Mouse (Mus musculus): ENCODE results near the gene Rnf207. TPM values are rescaled to one million over a fixed set of nuclear protein-coding genes. Genes with fewer than 3 reads are reported as not detected.
A peak's percentile ranks its signal among the peaks of the same experiment; 100 is the strongest.

The Rnf207 gene
- polyA plus RNA-seq, 1 experiment from 2014 or later: 0.23 TPM

DNA sequence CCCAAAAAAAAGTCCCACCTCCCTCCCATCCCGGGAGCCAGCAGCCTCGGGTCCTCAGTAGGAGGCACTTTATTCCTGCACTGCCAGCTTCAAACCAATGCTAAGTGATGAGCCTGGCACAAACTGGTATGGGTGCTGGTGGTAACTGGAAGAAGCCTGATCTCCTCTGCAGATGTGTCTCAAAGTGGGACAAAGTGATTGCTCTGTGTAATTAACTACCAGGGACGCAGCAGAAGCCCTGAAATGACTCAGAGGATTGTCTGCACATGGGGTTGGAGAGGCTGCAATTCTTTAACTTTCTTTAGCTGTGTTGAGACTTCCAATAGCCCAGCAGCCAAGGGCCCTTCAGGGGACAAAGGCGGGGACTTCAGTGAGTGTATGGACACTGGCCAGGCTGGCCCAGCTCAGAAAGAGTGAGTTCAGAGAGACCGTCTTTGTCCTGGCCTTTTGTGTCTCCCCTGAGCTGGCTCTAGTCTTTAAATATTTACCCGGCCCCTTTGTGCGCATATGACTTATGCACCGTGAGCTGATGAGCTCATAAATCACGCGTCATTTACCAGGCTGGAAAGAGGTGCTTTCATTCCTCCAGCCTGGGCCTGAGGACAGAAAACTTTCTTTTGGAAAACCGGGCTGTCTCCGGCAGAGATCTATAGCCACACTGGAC, 26.6 kb downstream of the Rnf207 start:
- H3K9me3 ChIP-seq (replicated peaks): no peaks in the 10 kb centered on the region
- H3K9ac ChIP-seq: no peak overlapping the region
- ATAC-seq (ENCODE audit: insufficient number of reproducible peaks, low FRiP score, low TSS enrichment, low read depth): no peak
- no peak overlapping the region for H3K4me2 ChIP-seq (replicated peaks)
- H3K4me1 ChIP-seq: peaks cover 23% of the 10 kb centered on the region
- H3K4me3 ChIP-seq (replicated peaks): no peak overlapping the region
- peaks cover 78% of the 10 kb centered on the region for H3K27me3 ChIP-seq
- H3K27ac ChIP-seq (replicated peaks): no peak overlapping the region
- 27% methylated on average over 12 of the region's 12 CpGs for WGBS
- no peaks in the 10 kb centered on the region for H3K36me3 ChIP-seq

DNA sequence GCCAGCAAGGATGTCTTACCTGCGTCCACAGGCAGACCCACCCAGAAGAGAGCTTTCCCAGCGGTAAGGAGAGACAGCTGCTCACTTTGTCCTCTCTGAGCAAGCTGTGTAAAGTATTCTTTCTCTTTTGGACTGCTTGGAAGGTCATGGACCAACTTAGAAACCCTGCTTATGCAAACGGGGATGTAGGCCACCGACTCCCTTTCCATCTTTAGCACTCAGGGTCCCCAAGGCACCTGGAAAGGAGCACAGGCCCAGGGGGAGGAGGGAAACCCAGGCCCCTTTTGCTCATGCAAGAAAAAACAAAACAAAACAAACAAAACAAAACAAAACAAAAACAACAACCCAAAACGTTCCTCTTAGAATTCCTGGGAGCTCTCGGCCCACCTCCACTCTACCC, 27.2 kb downstream of the Rnf207 start, which contains the start of gene Hes3:
Gene Hes3 (minus strand): TSS at position 101 of the 400 bp plus-strand sequence.
- WGBS: 22% methylated on average over 6 of the region's 6 CpGs
- no peak within 1 kb of the TSS for H3K9ac ChIP-seq
- peak within 1 kb of the TSS; percentile 25 for H3K4me3 ChIP-seq (replicated peaks)
- no peak for ATAC-seq (ENCODE audit: insufficient number of reproducible peaks, low FRiP score, low TSS enrichment, low read depth)
- H3K36me3 ChIP-seq: no peaks in the 10 kb centered on the region
- peaks cover 25% of the 10 kb centered on the region for H3K4me1 ChIP-seq
- H3K9me3 ChIP-seq (replicated peaks): no peaks in the 10 kb centered on the region
- H3K27ac ChIP-seq (replicated peaks): no peak within 1 kb of the TSS
- H3K4me2 ChIP-seq (replicated peaks): peak within 1 kb of the TSS; percentile 44
- peaks cover 84% of the 10 kb centered on the region for H3K27me3 ChIP-seq

- Histone ChIP-seq H3K36me3 (no peaks in the 10 kb centered on the region), H3K27me3 (peaks cover 90% of the 10 kb centered on the region), H3K4me3 (replicated peaks) (peak overlapping the region; percentile 25; the same call in 1 of the 2 replicates), H3K9me3 (replicated peaks) (no peaks in the 10 kb centered on the region), H3K4me1 (peaks cover 28% of the 10 kb centered on the region), H3K4me2 (replicated peaks) (peak overlapping the region; percentile 44), H3K9ac (no peak overlapping the region), H3K27ac (replicated peaks) (no peak overlapping the region)
- no peak for ATAC-seq (ENCODE audit: insufficient number of reproducible peaks, low FRiP score, low TSS enrichment, low read depth)
- WGBS: 12% methylated on average over 11 of the region's 11 CpGs
These were observed 27.8 kb downstream of the Rnf207 start for GRCm38 (mm10) chr4:152290991-152291390.

DNA sequence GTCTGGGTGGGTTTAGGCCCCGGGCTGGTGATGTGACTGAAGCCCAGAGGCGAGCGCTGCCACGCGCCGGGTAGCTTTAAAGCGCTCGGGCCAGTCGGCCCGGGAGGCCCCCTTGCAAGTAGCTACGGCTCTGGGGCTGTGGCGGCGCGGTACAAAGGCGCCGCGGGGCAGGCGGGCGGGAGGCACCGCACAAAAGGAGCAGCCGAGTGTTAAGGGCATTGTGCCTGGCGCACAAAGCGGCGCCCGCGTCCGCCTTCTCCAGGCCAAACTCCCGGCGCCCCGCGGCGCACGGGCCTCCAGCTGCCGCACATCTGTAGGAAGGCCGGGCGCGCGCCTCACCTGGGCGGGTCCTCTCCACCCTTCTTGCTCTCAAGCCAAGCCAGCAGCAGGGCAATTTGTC, 28.4 kb downstream of the Rnf207 start:
- H3K4me3 ChIP-seq (replicated peaks): peak overlapping the region; percentile 25
- ATAC-seq (ENCODE audit: insufficient number of reproducible peaks, low FRiP score, low TSS enrichment, low read depth): no peak
- H3K4me1 ChIP-seq: peaks cover 24% of the 10 kb centered on the region
- H3K9me3 ChIP-seq (replicated peaks): no peaks in the 10 kb centered on the region
- no peak overlapping the region for H3K9ac ChIP-seq
- no peak overlapping the region for H3K27ac ChIP-seq (replicated peaks)
- no peaks in the 10 kb centered on the region for H3K36me3 ChIP-seq
- peak overlapping the region; percentile 44 for H3K4me2 ChIP-seq (replicated peaks)
- peaks cover 90% of the 10 kb centered on the region for H3K27me3 ChIP-seq
- WGBS: under 1% methylated on average over 38 of the region's 39 CpGs

DNA sequence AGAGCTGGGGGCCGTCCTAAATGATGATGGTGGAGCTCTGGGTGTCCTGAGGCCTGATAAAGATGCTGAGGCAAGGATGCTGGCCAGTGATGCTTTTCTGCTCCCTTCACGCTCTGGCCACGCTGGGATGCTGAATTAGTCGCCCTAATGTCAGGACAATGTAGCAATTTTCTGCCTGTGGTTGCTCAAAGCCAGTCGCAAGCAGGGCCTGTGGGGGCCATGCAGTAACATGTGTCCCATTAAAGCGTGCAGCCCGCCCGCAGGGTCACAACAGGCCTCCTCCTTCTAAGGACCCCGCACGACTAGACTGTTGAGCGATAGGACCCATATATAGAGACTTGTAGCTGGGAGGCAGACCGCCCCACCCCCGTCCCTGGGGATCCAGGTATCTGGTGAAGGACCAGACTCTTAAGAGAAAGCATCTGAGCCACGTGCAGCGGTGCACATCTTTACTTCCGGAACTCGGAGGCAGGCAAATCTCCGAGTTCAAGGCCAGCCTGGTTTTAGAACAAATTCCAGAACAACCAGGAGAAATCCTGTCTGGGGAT, 30.3 kb downstream of the Rnf207 start:
- no peak for ATAC-seq (ENCODE audit: insufficient number of reproducible peaks, low FRiP score, low TSS enrichment, low read depth)
- Histone ChIP-seq H3K4me1 (peaks cover 26% of the 10 kb centered on the region), H3K9ac (no peak overlapping the region)

DNA sequence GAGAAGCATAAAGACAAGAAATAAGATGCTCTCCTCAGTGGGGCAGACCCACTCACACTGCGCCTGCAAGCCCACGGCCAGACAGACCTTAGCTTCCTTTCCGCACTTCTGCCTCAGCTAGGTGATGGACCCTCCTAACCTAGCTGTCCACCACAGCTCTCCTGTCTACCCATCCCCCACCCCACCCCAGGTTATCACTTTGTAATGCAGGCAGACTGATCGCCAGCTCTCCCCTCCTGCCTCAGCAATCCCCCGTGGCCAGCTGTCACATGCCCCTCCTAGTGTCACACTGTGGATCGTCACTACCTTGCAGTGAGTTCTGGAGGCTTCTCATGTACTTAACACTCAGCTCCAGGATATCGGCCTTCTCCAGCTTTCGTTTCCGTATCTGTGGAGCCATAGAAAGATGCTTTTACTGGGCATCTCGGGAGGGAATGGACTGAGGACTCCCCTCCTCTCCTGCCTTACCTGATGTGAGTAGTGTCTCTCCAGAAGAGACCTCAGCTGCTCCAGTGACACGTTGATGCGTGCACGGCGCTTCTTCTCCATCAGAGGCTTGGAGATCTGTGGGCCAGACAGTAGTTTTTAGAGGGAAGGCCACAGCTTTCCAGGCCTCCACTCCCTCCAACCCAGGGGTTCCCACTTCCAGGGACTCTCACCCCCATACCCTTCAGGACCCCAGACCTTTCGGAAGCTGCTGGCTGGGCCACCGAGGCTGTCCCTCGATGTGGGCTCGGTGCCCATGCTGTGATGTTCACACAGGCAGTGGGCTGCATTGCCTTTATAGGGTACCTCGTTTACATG, 31.3 kb downstream of the Rnf207 start:
- peaks cover 91% of the 10 kb centered on the region for H3K27me3 ChIP-seq
- H3K4me2 ChIP-seq (replicated peaks): no peak overlapping the region
- no peak overlapping the region for H3K9ac ChIP-seq
- no peaks in the 10 kb centered on the region for H3K9me3 ChIP-seq (replicated peaks)
- ATAC-seq (ENCODE audit: insufficient number of reproducible peaks, low FRiP score, low TSS enrichment, low read depth): no peak
- no peak overlapping the region for H3K4me3 ChIP-seq (replicated peaks)
- H3K27ac ChIP-seq (replicated peaks): no peak overlapping the region
- H3K4me1 ChIP-seq: peaks cover 35% of the 10 kb centered on the region
- WGBS: 12% methylated on average over 19 of the region's 19 CpGs
- no peaks in the 10 kb centered on the region for H3K36me3 ChIP-seq

More for the DNA sequence above, 30.3 kb downstream of the Rnf207 start:
- H3K36me3 ChIP-seq: no peaks in the 10 kb centered on the region
- H3K4me2 ChIP-seq (replicated peaks): no peak overlapping the region
- no peaks in the 10 kb centered on the region for H3K9me3 ChIP-seq (replicated peaks)
- H3K27me3 ChIP-seq: peaks cover 92% of the 10 kb centered on the region
- 38% methylated on average over 18 of the region's 18 CpGs for WGBS
- H3K27ac ChIP-seq (replicated peaks): no peak overlapping the region
- no peak overlapping the region for H3K4me3 ChIP-seq (replicated peaks)

- H3K27ac ChIP-seq (replicated peaks): no peak overlapping the region
- no peak for ATAC-seq (ENCODE audit: insufficient number of reproducible peaks, low FRiP score, low TSS enrichment, low read depth)
These were observed 31.9 kb downstream of the Rnf207 start for GRCm38 (mm10) chr4:152286887-152287286.

DNA sequence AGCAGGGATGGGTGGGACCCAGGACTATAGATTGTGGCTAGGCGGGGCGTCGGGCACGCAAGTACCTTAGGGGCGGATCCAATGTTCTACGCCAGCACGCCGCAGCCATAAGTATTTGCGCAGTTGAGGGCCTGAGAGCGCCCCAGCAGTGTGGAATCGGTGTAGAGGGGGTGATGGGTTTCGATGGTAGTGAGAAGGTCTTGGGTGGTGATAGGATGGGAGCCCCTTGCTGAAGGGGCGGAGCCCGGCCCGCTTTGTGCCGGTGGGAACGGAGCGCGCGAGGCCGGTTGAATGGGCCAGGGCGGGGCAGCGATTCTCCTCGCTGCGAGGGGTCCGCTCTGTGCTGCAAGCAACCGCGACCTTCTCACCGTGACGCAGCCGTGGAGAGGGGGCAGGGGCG, 32.6 kb downstream of the Rnf207 start:
- Histone ChIP-seq H3K4me2 (replicated peaks) (peak overlapping the region; percentile 46), H3K9ac (no peak overlapping the region), H3K27ac (replicated peaks) (no peak overlapping the region), H3K4me1 (peaks cover 35% of the 10 kb centered on the region), H3K27me3 (peaks cover 91% of the 10 kb centered on the region), H3K9me3 (replicated peaks) (no peaks in the 10 kb centered on the region), H3K36me3 (peaks cover 4% of the 10 kb centered on the region; the same call in 1 of the 2 replicates), H3K4me3 (replicated peaks) (peak overlapping the region; percentile 25)
- 2% methylated on average over 32 of the region's 32 CpGs for WGBS
- no peak for ATAC-seq (ENCODE audit: insufficient number of reproducible peaks, low FRiP score, low TSS enrichment, low read depth)

More at GRCm38 (mm10) chr4:152286887-152287286, 31.9 kb downstream of the Rnf207 start:
- Histone ChIP-seq H3K4me3 (replicated peaks) (no peak overlapping the region), H3K4me1 (peaks cover 35% of the 10 kb centered on the region), H3K27me3 (peaks cover 91% of the 10 kb centered on the region), H3K4me2 (replicated peaks) (peak overlapping the region; percentile 46; the same call in 1 of the 2 replicates), H3K9ac (no peak overlapping the region), H3K9me3 (replicated peaks) (no peaks in the 10 kb centered on the region), H3K36me3 (peaks cover 4% of the 10 kb centered on the region; the same call in 1 of the 2 replicates)
- WGBS: 4% methylated on average over 26 of the region's 26 CpGs

DNA sequence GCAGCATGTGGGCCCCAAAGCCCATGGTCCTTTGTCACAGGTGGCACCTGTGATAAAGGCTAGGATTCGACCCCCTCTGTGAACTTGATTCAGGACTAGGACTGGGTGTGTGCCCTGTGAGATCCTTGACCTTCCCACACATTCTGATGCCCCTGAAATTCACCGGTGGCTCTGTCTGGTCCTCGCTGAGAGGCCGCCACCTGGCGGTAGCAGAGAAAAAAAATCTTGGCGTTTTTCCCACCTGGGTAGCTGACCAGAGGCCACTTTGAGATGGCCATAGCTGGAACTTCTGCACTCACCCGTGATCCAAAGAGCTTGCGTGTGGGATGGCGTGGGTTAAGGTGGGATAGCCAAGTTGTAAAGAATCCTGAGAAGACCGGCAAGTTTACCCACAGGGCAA, 33.3 kb downstream of the Rnf207 start:
- Histone ChIP-seq H3K36me3 (peaks cover 8% of the 10 kb centered on the region; the same call in 1 of the 2 replicates), H3K27ac (replicated peaks) (no peak overlapping the region), H3K4me2 (replicated peaks) (no peak overlapping the region), H3K4me1 (peaks cover 29% of the 10 kb centered on the region), H3K9ac (no peak overlapping the region), H3K27me3 (peaks cover 91% of the 10 kb centered on the region), H3K4me3 (replicated peaks) (no peak overlapping the region), H3K9me3 (replicated peaks) (no peaks in the 10 kb centered on the region)
- WGBS: 2% methylated on average over 10 of the region's 10 CpGs
- no peak for ATAC-seq (ENCODE audit: insufficient number of reproducible peaks, low FRiP score, low TSS enrichment, low read depth)

- peaks cover 24% of the 10 kb centered on the region for H3K4me1 ChIP-seq
- no peaks in the 10 kb centered on the region for H3K9me3 ChIP-seq (replicated peaks)
- H3K9ac ChIP-seq: no peak overlapping the region
- ATAC-seq (ENCODE audit: insufficient number of reproducible peaks, low FRiP score, low TSS enrichment, low read depth): peak; percentile 79
- peaks cover 87% of the 10 kb centered on the region for H3K27me3 ChIP-seq
- WGBS: 5% methylated on average over 70 of the region's 70 CpGs
- peak overlapping the region; percentile 62 for H3K4me2 ChIP-seq (replicated peaks)
- H3K4me3 ChIP-seq (replicated peaks): peak overlapping the region; percentile 36
- peaks cover 8% of the 10 kb centered on the region; the same call in 1 of the 2 replicates for H3K36me3 ChIP-seq
- no peak overlapping the region for H3K27ac ChIP-seq (replicated peaks)
These were observed 35.4 kb downstream of the Rnf207 start for GRCm38 (mm10) chr4:152283186-152283950.

All from embryonic facial prominence, embryonic 15.5 days (tissue).